Mouse (Mus musculus): Measurements from ENCODE around the gene Nxn. TPM values are rescaled to one million over a fixed set of nuclear protein-coding genes. Genes with fewer than 3 reads are reported as not detected.

The Nxn gene
- total RNA-seq, 2 experiments from 2014 or later, result 20.4 to 34.1 TPM

DNA sequence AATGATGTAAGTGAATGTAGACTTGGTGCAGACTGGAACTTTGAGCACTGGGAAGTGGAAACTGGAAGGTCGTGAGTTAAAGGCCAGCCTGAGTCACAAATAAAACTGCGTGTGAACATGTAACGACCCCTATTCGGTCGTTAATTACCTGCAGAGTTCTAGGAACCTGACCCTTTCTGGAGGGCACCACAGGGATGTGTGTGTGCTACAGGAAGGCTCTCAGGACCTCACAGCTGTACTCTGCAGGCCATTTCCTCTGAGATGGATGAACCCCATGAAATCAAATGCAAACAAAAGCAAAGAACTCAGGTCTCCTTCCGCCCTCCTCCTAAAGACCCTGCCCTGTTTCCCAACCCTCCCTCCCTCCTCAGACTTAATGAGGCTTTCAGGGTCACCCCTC, 89.9 kb downstream of the Nxn start:
- DNase-seq (ENCODE audit: low spot score in 2 of 2), result no peak

DNA sequence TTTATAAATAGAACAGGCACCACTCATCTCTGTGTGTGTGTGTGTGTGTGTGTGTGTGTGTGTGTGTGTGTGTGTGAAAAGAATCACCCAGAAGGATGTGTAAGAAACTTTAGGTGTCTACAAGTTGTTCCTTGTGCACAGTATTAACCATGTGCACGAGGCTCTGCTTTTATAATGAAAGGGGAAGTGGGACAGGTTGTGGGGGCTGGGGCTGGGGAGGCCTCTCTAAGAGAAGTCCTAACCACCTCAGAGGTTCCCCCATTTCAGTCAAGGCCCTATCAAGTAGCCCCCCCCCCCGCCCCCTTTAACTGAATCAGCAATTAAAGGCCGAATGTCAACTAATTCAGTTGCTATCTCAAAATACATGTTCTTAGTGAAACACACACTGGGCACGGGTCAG, 92.2 kb downstream of the Nxn start:
- no peak for DNase-seq (ENCODE audit: low spot score in 2 of 2)

DNA sequence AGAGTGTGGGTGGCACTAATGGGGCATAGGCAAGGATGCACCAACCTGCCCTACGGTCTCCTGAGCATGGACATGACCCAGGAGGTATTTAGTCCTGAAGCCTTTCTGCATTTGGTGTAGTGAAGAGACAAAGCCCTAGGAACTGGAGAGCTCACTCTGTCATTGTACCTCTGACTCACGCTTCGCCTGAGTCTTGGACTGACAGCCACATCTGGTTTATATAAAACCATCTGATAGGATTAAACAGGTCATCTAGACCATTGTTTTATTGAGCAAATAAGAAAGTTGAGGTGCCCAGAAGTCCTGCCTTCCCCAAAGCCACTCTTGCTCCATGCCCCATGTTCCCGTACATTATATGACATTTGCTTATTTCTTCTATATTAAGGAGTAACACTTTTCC, 93.4 kb downstream of the Nxn start:
- DNase-seq (ENCODE audit: low spot score in 2 of 2), result no peak

DNA sequence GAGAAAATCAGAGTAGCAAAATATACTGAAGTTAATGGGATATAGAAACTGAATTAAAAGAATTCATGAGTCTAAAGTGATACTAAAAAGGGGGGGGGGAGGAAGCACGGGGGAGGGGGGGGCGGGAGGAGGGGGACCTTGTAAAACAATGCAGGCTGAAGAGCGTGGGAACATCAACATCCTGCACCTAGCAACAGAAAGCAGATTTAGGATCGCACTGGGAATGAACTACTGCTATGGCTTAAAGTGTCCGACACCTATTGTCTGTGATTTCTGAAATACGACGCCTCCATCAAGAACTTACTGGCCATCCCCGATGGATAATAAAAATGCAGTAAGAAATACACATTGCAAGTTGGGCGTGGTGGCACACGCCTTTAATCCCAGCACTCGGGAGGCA, 95.6 kb downstream of the Nxn start:
- DNase-seq (ENCODE audit: low spot score in 2 of 2), result no peak

DNA sequence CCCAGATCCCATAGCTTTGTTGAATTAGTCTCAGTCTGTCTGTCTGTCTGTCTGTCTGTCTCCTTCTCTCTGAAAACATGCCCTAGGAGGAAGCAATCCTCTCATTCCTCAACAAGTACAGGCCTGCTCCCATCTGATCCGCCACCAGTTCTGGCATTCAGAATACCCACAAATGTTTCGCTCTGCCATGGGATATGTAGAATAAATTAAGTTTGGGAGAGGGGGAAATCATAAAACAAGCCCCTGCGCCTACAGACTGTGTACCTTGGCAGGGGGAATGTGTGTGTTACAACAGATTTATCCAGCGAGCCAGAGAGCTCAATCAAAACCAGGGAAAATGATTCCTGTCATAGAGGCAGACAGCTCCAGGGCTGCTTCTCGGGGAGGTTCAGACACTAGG, 98.1 kb downstream of the Nxn start:
- DNase-seq (ENCODE audit: low spot score in 2 of 2), result no peak

DNA sequence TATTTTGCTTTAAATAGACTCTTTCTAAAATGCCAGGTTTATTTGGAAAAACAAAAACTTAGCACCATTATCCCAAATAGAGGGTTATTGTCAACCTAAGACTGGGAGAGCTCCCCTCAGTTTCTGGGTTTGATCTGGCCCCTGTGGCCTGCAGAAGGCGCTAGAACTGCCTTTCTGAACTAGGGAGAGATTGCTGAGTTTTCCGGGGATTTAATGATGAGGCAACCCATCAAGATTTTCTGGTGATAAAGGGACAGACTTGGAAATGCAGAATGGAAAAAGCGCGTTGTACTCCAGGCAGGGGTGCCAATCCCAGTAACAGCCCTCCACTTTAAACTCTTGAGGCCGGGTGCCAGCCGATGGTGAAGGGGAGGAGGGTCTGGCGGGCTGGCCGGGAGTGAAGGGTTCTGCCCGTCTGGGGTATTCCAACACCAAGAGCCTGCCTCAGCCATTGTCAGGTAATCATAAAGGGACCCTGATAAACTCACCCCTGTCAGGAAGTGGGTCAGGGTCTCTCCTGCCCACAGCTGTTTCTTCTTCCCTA, 100.4 kb downstream of the Nxn start:
- DNase-seq (ENCODE audit: low spot score in 2 of 2), result no peak

DNA sequence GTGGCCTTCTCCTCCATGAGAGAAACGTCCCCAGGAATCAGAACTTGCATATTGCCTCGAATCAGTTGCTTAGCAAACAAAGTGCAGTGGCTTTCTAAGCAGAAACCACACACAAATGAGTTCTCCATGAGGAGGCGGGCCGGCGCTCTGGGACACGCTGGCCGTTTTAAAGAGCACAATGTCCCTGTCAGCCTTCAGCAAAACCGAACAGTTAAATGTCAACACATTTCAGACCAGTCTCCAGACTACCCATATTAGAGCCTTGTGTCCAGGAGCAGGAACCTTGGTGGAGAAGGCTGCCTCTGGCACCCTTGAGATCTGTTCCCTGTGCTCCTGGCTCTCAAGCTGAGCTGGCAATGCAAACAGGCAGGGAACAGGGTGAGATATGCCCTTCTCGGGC, 101.7 kb downstream of the Nxn start:
- DNase-seq (ENCODE audit: low spot score in 2 of 2), result no peak

DNA sequence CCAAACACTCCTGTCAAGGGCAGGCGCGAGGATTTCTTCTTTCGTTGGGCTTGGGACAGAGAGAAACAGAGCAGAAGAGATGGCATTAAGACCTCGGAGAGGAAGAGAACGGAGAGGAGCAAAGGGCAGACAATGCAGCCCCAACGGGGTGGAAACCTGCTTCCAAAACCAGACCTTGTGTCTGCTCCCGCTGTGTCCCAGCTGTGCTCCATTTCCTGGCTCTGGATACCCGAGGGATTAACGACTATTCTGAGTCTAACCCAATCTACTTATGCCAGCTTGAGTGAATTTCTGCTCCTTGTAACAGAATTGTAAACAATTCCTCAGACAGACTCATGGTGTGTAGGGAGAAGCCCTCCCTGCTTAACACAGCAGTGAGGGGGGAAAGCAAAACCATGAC, 104.1 kb downstream of the Nxn start:
- DNase-seq (ENCODE audit: low spot score in 2 of 2), result no peak

DNA sequence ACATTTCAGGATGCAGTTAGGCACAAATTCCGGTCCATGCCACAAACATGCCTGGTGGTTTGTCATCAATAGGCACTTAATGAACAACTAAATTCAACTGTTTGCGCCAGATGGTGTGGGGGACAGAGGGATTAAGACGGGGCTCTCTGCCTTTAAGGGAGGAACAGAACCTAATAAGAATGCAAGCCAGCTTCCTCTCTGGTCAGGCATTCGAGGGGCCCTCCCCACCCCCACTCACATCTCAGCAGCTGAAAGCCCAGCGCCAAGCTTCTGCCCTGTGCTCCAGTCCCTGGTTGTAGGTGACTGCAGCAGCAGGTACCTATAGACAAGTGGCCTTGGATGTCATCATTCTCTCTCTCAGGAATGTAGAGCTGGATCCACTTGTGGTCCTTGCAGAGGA, 104.9 kb downstream of the Nxn start:
- no peak for DNase-seq (ENCODE audit: low spot score in 2 of 2)

DNA sequence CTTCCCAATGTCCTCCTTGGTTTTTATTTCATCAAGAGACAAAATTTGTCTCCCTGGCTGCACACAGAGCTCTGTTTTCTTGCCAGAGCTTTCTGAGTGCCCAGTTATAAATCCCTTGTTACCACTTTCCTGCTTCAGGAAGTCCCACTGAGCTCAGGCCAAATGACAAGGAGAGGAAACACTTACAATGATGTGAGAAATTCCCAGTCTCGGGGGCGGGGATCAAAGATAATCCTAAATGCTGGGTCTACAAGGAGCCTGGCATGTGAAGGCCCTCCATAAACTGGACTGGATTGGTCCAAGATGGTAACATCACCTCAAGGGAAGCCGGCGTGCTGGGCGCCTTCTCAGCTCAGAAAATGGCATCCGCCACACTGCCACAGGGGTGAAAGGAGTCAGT, 106.1 kb downstream of the Nxn start:
- no peak for DNase-seq (ENCODE audit: low spot score in 2 of 2)

DNA sequence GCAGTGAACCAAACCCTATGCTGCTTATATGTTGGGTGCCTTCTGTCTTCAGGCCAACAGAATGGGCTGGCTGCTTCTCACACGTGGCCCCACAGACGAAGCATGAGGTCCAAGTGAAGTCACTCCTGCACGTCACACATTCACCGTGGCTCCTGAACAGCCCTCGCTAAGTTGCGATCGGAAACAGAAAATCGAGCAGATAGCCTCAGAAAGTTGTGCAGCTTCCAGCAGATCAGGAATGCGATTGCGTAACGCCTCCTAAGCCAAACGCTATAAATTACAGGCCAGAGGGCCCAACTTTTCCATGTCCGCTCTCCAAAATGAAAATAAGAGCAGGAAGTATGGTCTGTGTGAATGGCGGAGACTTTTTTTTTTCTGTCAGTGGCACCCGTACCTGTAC, 106.5 kb downstream of the Nxn start:
- peak; percentile 47 to 54 for DNase-seq (ENCODE audit: low spot score in 2 of 2)

DNA sequence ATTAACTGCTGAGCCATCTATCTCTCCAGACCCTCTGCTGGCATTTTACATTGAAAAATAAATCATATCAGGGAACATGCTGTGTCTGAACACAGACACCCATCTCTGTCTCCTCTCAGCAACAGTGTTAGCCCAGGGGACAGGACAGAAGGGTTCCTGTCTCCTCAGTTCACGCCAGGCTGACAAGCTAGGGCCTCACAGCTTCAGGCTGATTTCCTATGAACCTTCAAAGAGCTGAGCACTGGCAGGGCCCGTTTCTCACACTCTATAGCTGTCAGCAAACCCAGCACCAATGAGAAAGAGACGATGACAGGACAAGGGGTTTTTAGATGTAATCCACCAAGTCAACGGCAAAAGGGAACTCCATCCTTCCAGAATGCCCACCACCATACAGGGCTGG, 107.0 kb downstream of the Nxn start:
- DNase-seq (ENCODE audit: low spot score in 2 of 2), result no peak

DNA sequence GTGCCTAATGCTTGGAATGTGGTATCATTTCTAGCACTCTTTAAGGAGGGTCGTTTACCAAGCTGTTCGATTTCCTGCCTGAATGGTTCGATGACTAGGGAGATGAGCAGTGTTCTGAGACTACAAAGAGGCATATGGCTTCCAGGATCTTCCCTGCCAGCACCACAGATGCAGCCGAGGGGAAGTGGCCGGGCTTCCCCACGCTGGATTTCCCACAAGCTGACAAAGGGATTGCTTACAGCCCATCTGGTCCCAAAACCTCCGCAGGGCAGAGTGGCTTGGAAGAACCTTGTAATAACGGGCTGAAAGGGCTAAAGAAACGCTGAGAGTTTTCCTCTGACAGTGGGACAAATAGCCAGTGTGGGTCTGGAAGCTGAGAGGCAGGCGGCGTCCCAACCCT, 108.6 kb downstream of the Nxn start:
- DNase-seq (ENCODE audit: low spot score in 2 of 2), result no peak

DNA sequence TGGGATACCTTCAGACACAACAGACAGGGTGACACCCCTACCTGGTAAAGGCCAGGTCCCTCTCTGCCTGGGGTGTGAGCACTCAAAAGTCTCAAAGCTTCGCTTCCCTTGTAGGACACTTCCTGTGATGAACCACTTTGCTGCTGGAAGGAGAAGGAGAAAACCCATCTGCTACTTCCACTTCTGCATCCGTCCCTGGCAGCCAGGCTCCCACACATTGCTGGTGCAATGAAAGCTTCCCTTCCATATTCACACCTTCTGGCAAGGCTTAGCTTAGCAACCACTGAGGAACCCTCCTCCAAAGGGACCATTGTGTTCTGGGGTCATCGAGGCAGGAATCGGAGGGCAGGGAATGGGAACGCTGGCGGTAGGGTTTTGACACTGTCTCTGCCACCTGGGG, 110.3 kb downstream of the Nxn start:
- no peak for DNase-seq (ENCODE audit: low spot score in 2 of 2)

DNA sequence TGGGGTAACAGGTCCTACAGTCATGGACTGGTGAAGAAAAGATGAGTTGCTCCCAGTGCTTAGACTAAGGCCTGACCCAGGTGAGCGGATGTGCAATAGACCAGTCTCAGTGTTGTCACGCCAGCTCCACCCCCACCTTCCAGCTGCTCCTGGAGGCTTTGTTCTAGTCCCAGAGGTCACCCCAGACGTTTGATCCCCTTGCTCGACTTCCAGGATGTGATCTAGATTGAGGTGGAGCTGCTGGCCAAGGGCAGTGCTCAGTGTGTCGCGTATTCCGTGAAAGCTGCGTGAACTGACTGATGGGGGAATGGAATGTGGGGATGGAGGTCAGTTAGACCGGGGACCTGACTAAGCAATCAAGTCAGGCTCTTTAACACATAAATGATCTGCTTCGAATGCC, 111.6 kb downstream of the Nxn start:
- DNase-seq (ENCODE audit: low spot score in 2 of 2), result no peak

DNA sequence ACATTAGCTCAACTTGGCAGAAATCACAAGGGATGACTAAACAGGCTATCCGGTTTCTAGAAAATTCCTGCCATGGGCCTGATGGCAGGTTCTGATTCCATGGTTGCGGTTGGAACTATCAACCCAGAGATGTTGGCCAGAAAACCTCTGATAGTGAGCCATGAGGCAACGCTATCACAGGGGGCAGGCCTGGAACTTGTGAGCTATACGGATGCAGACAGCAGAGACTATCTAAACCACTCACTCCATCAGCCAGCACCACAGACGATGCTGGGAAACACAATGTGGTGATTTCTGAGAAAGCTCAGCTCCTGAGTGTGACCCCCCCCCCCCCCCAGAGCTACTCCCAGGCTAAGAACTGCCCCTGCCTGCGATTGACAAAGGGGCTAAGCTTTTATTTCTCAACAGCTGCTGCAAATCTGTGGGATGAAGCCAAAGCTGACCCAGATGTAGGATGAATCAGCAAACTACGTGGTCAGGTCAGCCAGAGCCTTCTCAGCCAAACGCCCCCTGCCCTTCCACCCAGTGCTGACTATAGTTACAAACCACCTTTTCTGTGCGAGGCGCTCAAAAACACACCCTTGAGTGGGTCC, 112.3 kb downstream of the Nxn start:
- no peak for DNase-seq (ENCODE audit: low spot score in 2 of 2)

DNA sequence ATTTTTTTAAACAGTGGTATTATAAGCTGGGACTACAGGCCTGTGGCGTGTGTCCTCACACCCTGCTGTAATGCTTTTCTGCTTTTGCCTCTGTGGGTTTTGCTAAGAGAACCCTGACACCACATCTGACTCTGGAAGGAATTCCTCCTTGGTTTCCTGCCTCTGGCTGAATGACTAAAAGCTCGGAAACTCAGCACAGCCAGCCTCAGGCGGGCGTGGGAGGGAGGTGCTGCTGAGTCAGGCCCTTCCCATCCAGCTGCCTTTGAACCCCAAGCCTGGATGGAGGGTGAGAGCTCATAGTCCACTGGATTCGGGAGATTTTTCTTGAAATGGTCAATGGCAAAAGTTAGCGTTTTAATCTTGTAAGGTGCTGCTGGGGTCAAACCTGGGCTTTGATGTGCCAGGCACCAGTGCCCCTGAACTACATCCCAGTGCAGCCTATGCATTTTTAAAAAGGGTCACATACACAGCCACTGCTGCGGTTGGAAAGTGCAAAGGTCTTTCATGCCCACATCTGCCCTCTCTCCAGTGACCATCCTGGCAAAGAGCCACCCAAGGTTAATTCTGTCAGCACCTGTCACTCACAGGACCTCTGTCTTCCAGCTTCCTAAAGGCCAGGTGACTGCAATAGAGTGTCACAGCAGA, 113.4 kb downstream of the Nxn start:
- peak in 1 of 2 experiments; percentile 45 for DNase-seq (ENCODE audit: low spot score in 2 of 2)

DNA sequence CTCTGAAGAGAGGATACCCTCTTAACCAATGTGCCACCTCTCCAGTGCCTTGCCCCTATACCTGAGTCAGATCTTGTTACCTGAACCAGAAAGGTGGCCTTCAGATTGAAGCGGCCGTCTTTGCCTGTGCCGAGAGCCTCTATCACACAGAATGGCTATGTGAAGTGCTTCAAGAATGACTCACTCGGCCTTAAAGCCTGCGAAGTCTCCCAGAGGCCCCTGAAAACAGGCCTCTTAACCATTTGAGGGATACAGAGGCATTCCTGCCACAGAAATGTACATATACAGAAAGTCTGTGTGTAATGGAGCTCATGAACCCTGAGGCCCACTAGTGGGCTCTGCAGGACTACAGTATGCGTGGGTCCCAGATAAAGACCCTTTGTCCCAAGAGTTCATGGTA, 115.1 kb downstream of the Nxn start:
- no peak for DNase-seq (ENCODE audit: low spot score in 2 of 2)

DNA sequence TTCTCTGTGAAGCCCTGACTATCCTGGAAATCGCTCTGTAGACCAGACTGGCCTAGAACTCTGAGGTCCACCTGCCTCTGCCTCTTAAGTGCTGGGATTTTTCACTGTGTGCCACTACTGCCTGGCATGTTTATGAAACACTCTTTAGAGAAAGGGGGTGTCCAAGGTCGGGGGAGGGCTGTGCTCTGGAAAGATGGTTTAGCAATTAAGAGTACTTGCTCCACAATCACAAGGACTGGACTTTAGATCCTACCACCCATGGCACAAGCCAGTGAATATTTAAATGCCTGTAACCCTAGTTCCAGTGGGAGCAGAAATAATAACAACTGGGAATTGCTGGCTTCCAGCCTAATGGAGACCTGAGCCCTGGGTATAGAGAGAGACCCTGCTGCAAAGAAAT, 119.0 kb downstream of the Nxn start:
- DNase-seq (ENCODE audit: low spot score in 2 of 2), result no peak

DNA sequence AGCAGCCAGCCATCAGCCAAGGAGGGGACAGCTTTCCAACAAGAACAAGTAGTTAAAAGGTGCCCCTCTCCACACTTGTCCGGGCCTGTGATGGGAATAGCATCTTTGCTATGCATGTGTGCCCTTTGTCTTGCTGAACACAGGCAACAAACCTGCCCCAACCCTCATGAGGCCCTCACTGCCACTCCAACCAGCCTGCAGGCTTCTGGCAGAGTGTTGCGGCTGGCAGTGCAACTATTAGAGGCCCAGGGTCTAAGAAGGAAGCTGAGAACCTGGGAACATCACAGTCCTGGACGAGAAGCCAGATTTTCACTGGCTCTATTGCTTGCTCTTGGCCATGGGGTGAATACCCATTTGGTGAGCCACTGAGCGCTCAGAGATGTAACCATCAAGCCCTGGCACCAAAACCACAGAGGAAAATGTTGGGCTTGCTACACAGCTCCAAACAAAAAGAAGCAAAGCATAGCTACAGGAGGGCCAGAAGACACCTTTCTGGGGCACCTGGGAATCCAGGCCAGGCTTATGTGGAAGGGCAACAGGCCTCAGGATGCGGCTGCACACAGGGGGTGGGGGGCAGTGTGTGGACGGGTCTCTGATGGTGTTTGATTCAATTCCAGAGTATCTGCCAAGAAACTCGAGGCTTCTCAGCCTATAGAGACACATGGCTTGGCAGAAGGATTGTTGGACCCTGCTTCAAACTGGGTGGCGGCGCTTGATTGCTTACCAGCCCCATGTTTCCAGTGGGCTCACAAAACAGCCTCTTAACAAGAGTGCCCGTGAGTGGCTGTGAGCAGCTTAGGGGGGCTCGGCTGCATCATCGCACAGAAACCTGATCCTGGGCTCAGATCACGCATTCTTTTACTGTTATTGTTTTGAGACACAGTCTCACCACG, 119.7 kb downstream of the Nxn start:
- no peak for DNase-seq (ENCODE audit: low spot score in 2 of 2)

DNA sequence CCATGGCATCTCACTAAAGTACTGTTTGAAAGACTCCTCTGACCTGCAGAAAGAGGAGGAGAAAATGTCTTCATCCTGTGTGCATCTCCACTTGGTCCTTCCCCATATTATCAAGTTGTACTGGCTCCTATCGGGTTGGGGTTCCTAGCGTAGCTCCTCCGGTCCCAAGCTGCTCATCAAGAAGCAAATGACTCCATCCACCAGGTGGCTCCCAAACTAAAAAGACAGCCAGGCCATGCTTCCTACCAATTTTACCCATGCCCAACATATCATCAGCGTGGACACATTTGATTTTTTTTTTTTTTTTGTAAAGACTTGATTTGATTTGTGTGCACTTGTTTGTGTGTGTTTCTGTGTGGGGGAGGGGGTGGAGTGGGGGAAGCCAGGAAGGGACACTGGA, 126.5 kb downstream of the Nxn start:
- no peak for DNase-seq (ENCODE audit: low spot score in 2 of 2)

DNA sequence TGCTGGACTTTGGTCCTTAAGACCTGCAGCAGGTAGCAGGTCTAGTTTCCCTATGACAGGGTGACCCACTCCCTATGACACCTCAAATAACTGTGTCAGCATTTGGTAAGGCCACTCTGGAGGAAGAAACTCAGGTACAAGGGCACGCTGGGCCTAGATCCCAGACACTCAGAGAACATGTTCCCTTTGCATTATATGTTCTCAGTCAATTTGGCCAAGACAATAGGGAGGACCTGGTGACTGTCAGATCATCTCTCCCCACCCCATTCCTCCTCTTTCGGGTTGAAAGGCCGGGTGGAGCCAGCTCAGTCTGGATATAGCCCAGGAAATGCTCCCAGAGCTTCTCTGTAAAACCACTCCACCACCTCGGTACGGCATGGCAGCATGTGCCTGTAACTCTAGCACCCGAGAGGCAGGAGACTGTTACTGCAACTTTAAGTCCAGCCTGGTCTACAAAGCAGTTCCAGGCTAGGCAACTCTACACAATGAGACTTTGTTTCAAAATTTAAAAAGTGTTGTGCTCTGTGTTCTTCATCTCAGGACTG, 130.3 kb downstream of the Nxn start:
- no peak for DNase-seq (ENCODE audit: low spot score in 2 of 2)
